Mouse (Mus musculus): ENCODE results near the gene Rspry1.
A peak's percentile ranks its signal among the peaks of the same experiment; 100 is the strongest.

Rspry1 gene

DNA sequence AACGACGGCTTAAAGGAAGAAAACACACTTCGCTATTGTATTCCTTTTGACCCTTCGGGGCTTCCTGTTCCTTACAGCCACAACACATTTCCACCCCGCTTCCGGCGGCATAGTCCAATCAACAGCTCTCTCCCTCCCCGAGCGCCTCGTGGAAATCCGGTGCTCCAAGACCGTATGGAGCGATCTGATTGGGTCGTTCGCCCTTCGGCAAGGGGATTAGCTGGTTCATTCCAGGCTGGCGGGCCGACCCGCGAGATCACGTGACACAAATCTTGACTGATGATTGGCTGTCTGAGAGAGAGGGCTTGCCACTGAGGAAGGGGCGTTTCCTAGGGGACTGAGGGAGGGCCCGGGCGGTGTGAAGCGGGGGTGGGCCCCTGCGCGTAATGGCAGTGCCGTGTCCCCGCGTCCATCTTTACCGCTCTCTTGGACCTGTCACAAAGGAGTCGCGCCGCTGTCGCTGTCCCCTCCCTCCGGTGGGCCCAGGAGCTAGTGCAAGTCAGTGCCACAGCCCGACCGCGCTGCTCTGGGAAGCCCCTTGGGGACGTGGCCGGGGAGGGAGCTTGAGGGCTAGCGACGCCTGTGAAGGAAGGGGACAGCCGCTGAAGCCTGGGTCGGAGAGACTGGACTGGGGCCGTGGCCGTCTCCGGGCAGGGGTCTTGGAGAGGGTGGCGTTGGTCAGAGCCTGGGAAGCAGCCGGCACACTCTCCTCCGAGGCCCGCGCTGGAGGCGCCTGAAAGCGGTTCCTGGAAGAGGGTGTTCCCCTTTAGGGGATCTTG lies at the start of gene Rspry1, which contains the start of gene Fam192a:
Gene Rspry1 (plus strand): TSS at position 331 of the 779 bp plus-strand sequence.
Gene Fam192a (minus strand): TSS at position 391 of the 779 bp plus-strand sequence.
- peak; percentile 99 for DNase-seq (ENCODE audit: low spot score in 2 of 2)

DNA sequence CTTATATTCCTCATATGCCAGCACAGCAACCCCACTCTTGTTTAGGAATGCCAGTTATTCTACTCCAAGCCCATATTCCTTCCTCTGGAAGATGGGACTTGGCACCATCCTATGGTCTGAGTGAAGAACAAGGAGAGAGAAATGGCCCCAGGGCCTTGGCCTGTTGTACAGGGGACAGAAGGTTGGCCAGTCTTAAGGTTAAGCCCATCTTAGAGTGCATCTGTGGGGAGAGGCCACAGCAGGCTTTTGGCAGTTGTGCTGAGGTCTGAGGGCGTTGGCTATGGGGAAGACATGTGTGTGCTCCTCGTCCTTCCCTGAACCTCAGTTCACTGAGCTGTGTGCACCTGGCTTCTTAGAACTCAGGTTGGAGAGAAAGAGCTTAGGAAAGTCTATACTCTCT lies 49.0 kb upstream of the Rspry1 start:
- DNase-seq (ENCODE audit: low spot score in 2 of 2), result no peak

- DNase-seq (ENCODE audit: low spot score in 2 of 2), result no peak
These were observed 44.5 kb upstream of the Rspry1 start for GRCm38 (mm10) chr8:94557281-94557680.

DNA sequence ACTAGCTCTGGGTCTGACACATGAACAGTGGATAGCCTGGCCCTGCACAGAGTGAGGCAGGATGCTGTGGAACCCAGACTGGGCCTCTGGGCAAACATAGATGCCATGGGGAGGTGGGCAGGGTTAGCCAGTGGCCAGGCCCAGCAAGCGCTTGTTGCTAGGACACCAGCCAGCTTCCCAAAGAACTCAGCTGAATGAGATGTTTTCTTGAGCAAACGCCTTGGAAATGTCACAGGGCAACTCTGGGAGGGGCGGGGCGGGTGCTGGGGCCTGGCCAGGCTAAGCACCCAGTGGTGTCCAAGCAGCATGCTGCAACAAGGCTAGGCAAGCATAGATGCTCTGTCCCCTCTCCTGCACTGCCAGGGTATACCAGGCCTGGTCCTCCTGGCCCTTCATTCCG lies 40.5 kb upstream of the Rspry1 start:
- no peak for DNase-seq (ENCODE audit: low spot score in 2 of 2)

- no peak for DNase-seq (ENCODE audit: low spot score in 2 of 2)
These were observed 37.3 kb upstream of the Rspry1 start for GRCm38 (mm10) chr8:94564421-94564820.

GRCm38 (mm10) chr8:94566033-94566432 lies 35.7 kb upstream of the Rspry1 start:
- no peak for DNase-seq (ENCODE audit: low spot score in 2 of 2)

DNA sequence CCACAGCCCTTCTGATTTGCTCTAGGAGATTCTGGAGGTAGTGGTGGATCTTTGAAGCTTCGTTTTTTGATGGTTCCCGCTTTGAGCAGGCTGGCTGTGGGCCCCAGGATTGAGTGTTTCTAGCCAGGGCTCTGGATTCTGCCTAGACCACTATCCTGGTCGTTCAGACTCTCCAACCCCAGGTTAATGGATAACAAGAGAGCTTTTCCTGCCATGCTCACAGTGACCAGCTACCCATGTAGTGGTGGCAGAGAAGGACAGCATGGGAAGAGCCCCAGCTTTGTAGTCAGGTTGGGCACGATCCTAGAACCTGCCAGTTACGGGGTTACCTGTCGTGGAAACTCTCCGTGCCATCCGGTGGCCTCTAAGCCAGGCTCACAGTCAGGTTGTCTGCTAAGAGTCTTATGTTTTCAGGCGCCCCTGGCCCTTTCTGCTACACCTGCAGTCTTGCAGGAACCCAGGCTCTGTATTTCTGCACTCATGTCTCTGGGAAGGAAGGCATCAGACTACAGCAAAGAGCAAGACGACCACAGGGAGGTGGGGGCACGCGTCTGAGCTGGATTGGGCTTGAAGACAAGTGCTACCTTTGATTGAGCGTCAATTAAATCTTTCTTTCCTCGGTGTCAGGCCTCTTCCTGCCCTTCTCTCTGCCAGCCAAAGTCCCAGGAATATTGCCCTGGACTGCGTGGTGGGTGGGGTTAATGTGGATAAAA lies 35.1 kb upstream of the Rspry1 start:
- no peak for DNase-seq (ENCODE audit: low spot score in 2 of 2)

DNA sequence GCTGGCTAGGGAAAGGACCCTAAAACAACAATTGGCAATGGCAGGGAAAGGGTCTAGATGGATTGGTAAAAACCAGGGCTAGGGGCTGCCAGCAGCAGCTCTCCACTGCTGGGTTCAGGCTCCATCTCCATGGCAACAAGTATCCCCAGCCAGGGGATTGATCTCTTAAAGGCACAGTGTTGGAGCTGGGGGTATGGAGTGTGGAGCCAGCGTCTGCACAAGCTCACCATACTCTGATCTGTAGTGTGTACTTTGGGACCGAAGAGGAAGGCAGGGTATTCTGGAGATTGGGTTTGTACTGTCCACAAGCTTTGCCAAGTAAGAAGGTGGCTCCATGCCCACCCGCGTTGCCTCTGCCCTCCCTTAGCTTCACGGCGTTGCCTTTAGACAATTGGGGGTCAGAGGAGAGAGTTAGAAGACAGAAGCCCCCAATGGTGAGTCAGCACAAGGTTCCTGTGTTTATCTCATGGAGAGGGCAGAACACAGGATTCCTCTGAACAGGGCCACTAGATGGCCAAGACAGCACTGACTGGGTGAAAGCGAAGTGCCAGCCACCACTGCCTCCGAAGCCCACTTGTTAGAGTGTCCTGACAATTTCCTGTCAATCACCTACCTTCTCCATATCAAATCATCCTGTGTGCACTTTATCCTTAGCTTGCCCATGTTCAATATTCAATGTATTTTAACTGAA lies 34.4 kb upstream of the Rspry1 start:
- no peak for DNase-seq (ENCODE audit: low spot score in 2 of 2)

GRCm38 (mm10) chr8:94568098-94568497 lies 33.6 kb upstream of the Rspry1 start:
- DNase-seq (ENCODE audit: low spot score in 2 of 2), result no peak

DNA sequence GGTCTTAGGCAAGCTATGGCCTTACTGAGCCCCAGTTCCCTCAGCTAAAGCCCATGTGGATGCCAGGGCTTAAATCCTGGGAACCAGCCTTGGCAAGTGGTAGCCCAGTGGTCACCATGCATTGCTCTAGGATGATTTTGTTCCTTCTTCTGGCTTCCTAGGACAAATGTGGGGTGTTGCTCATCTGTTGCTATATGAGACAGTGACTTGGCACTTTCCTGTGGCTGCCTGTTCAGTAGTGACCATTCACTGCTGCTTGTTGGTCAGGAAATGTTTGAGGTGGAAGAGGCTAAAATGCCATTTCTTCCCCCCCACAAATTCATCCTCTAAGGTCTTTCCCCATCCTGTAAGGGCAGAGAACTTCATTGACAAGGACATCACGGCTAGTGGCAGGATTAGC lies 32.3 kb upstream of the Rspry1 start:
- DNase-seq (ENCODE audit: low spot score in 2 of 2), result no peak

GRCm38 (mm10) chr8:94571896-94572295 lies 29.8 kb upstream of the Rspry1 start:
- no peak for DNase-seq (ENCODE audit: low spot score in 2 of 2)

DNA sequence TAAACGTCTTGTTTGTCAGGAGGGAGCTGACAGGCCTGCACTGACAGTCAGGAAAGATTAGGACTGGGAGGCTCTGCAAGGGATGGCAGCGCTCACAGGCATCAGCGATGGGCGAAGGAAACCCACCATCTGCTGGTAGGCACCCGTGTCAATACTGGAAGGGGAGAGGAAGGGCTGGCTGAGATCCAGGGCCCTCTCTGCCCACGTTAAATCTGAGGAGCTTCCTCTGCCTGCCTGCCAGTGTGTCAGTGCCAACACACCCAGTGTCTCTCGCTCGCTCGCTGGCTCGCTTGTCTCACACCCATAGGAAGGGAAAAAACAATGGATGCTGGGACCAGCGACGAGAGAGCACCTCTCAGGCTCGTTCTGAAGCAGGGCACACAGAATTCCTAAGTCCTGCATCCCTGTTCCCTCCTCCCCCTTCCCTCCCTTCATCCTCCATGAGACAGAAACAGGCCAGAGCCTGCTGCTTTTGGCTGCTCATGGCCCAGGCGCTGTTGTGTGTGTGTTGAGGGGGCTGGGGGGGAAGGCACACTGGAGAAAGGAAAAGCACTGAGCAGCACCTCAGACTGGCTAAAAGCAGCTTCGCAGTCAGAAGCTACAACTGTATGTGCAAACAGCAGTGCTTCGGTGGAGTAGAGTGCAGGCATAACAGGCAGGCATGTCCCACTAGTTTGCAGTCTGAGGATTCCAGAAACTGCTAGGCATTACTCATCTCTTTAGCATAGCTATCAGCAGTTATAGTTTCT lies 27.4 kb upstream of the Rspry1 start:
- DNase-seq (ENCODE audit: low spot score in 2 of 2), result no peak

GRCm38 (mm10) chr8:94575148-94575547 lies 26.6 kb upstream of the Rspry1 start:
- no peak for DNase-seq (ENCODE audit: low spot score in 2 of 2)

DNA sequence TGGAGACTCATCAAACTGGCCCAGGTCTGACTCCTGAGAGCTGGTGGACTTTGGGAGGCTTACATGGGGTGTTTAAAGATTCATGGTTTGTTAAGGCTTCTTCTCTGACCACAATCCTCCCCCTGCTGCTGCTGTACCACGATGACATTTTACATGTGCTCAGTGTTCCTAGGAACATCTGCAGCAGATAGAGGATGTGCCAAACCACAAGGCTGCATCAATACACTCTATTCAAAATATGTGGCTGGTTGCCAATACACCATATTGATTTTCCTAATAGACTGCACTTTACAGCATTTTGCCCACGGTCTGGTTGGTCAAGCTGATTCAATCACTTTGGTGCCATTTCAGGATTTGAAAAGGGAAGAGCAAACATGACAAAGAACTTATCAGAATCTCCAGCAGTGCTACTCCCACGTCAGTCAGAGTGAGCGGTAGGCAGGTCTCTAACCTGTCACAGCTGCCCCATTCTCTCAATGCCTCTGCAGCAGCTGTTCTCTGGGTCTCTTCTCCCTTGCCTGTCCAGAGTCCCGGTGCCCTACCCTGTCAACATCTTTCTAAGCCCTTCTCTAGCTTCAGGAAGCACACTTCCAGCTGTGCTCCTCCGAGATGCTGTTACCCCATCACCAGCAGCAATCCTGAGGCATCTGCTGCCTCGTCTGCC lies 19.8 kb upstream of the Rspry1 start:
- no peak for DNase-seq (ENCODE audit: low spot score in 2 of 2)

- no peak for DNase-seq (ENCODE audit: low spot score in 2 of 2)
These were observed 19.2 kb upstream of the Rspry1 start for GRCm38 (mm10) chr8:94582569-94582968.

DNA sequence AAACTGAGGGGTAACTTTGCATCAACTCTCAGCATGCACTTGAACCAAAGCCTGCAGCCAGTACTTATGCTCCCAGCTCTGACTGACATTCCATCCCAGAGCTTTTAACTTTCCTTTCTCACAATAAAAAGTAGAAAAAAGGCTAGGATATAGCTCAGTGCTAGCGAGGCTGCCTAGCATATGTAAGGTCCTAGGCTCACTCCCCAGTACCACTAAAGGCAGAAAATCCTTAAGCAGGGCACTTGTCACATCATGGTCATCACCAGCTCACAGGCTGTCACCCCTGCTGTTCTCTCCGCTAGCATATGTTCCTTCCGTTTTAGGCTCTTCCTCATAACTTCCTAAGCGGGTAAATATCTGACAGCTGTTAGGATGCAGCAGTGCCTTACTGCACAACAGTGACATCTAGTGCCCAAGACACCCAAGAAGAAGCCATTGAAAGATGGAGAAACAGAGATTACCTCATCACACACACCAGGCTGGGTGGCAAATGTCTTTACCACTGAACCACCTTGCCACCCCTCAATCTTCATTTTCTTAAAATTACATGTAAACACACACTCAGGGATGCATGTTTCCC lies 17.4 kb upstream of the Rspry1 start:
- DNase-seq (ENCODE audit: low spot score in 2 of 2), result peak in 1 of 2 experiments; percentile 30

DNA sequence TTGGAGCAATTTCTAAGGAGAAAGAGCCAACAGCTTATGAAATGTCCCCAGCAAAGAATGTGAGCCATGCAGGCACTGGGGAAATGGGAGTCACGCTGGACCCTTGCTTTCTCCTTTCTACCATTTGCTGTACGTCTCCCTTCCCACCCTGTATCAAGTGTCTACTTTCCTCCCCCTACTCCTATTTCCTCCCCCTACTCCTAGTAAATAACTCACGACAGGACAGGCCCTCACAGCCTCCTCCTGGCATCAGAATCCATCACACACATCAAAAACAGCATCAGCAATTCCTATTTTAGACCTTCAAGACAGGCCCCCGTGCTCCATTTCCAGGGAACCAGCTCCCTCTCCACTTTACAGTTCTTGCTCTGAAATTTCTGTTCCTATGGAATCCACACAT lies 10.0 kb upstream of the Rspry1 start:
- no peak for DNase-seq (ENCODE audit: low spot score in 2 of 2)

- DNase-seq (ENCODE audit: low spot score in 2 of 2), result no peak
These were observed 7.5 kb upstream of the Rspry1 start for GRCm38 (mm10) chr8:94594211-94594610.

DNA sequence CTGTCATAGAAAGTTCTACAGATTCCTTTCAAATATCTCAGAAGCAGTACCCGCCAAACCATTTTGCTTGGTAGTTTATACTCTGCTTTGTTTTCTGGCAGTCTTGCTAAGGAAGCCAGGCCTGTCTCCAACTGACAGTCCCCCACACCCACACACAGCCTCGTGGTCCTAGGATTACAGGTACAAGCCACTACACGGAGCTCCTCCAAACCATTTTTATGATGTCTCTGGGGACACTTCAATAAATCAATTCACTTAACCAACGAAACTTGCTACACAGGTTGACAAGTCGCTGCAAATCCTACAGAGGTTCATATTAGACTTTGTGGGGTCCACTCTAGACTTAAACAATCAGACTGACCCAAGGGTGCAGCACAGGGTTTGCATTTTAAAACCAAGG lies 1.3 kb upstream of the Rspry1 start:
- DNase-seq (ENCODE audit: low spot score in 2 of 2), result no peak

GRCm38 (mm10) chr8:94601034-94601606 lies 617 bp upstream of the Rspry1 start:
- peak; percentile 32 to 79 for DNase-seq (ENCODE audit: low spot score in 2 of 2)
